Mouse (Mus musculus): ENCODE results near the gene Tctn1. TPM values are rescaled to one million over a fixed set of nuclear protein-coding genes. Genes with fewer than 3 reads are reported as not detected.
A peak's percentile ranks its signal among the peaks of the same experiment; 100 is the strongest.

Tctn1 gene
- total RNA-seq, 2 experiments from 2014 or later = 2.4 to 3.0 TPM

GRCm38 (mm10) chr5:122251895-122252606, 12.2 kb downstream of the Tctn1 start:
- intact Hi-C loops (cut with DNase I; ENCODE audit: low total_unique reads) = no loop called here
- DNase-seq = no peak

GRCm38 (mm10) chr5:122249281-122249680, 15.0 kb downstream of the Tctn1 start:
- no peak for DNase-seq
- intact Hi-C loops (cut with DNase I; ENCODE audit: low total_unique reads) = loop anchor here (5.0 kb wide), 1 partner anchor 117 kb away; no protein-coding TSS in a partner anchor

GRCm38 (mm10) chr5:122247934-122248333, 16.3 kb downstream of the Tctn1 start:
- intact Hi-C loops (cut with DNase I; ENCODE audit: low total_unique reads) = loop anchor here (5.0 kb wide), 1 partner anchor 116 kb away; no protein-coding TSS in a partner anchor
- no peak for DNase-seq

GRCm38 (mm10) chr5:122247529-122247928, 16.7 kb downstream of the Tctn1 start:
- intact Hi-C loops (cut with DNase I; ENCODE audit: low total_unique reads) = loop anchor here (5.0 kb wide), 1 partner anchor 115 kb away; no protein-coding TSS in a partner anchor
- no peak for DNase-seq

DNA sequence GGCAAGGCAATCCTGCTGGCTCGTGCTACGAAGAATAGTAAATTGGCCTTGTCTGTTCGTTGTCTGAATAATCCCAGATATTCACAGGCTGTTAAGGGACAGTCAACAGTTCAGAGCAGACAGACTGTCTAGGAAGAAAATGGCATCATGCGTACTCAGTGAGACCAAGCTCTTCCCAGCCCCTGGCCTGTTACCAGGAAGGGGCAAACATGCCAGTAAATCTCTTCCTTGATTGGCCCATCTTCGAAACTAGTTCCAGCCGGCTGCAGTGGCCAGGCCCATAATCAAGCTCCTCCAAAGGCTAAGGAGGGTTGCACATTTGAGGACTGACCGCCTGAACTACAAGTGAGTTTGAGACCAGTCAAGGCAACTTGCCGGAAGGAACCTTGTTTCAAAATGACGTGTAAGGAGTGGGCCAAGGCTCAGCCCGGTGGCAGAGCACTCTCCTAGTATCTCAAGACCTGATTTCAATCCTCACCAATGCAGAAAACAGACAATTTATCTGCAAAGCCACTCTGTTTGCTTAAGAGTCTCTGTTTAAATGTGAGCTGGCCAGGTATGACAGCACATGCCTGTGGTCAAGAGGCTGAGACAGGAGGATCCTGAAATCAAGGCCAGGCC, 17.6 kb downstream of the Tctn1 start:
- intact Hi-C loops (cut with DNase I; ENCODE audit: low total_unique reads) = loop anchor here (5.0 kb wide), 1 partner anchor 114 kb away; no protein-coding TSS in a partner anchor

GRCm38 (mm10) chr5:122245186-122245585, 19.1 kb downstream of the Tctn1 start:
- DNase-seq = no peak
- intact Hi-C loops (cut with DNase I; ENCODE audit: low total_unique reads) = loop anchor here (5.0 kb wide), 1 partner anchor 113 kb away; no protein-coding TSS in a partner anchor

More for the DNA sequence above, 17.6 kb downstream of the Tctn1 start:
- DNase-seq = no peak

GRCm38 (mm10) chr5:122243781-122244523, 20.3 kb downstream of the Tctn1 start:
- DNase-seq = no peak
- intact Hi-C loops (cut with DNase I; ENCODE audit: low total_unique reads) = no loop called here

DNA sequence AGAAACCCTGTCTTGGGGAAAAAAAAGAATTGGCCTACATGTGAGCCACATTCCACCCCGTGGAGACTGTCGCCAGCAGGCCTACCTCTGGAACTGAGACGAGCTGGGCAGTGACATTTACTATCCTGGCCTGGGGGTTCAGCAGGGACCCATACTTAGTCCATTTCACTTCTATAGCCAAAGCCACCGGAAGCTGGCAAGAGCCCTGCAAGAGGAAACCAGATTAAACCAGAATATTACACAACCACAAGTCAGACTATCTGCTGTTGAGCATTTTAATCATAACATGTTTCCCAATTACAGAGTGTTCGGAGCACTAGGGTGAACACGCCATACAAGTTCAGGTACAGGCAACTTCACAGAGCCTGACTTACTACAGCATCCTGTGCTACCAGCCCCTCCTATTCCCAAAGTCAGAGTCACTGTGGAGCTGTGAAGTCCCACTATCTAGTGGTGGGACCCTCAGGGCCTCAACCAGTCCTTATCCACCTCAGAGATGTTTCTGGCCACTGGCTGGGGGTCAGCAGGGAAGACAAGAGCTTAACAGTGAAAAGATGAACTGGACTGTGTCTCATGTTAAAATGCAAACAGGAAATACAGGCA, 21.6 kb downstream of the Tctn1 start:
- no peak for DNase-seq
- intact Hi-C loops (cut with DNase I; ENCODE audit: low total_unique reads) = no loop called here

DNA sequence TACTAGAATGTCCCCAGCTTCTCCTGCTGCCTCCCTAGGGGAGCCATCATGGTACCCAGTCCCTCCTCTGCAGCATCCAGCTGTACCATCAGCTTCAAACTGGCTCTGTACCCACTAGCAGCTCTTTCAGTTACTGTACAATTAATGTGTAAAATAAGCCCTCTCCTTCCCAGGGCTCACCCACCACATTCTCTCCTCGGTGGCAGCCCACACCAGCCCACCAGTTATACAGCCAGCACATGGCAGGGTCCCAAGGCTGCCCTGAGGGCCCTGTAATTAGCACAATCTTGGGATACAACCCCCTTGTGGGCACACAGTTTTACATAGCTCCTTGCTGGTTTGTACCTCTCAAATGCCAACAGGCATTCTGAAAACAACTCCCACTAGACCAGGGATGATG, 23.3 kb downstream of the Tctn1 start:
- intact Hi-C loops (cut with DNase I; ENCODE audit: low total_unique reads) = no loop called here
- DNase-seq = no peak

DNA sequence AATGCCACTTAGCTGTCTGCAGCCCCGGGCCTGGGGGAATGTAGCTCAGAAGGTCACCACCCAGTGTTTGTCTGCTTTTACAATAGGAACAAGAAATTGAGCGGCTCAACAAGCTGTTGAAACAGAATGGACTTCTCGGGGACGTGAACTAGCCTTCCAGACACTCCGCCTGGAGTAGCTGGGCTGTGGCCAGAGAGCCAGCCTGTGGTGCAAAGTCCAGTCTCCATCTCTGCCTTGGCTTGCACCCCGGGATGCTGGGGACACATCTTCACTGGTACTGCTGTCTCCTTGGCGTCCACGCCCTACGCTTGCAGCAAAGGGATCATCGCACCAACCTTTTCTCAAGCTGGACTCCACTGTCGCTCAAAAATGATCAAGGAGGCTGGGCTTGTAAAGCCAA, 23.7 kb downstream of the Tctn1 start:
- no peak for DNase-seq
- intact Hi-C loops (cut with DNase I; ENCODE audit: low total_unique reads) = no loop called here

GRCm38 (mm10) chr5:122239618-122240017, 24.6 kb downstream of the Tctn1 start:
- intact Hi-C loops (cut with DNase I; ENCODE audit: low total_unique reads) = no loop called here
- DNase-seq = no peak

GRCm38 (mm10) chr5:122237200-122237599, 27.1 kb downstream of the Tctn1 start:
- no peak for DNase-seq
- intact Hi-C loops (cut with DNase I; ENCODE audit: low total_unique reads) = no loop called here

DNA sequence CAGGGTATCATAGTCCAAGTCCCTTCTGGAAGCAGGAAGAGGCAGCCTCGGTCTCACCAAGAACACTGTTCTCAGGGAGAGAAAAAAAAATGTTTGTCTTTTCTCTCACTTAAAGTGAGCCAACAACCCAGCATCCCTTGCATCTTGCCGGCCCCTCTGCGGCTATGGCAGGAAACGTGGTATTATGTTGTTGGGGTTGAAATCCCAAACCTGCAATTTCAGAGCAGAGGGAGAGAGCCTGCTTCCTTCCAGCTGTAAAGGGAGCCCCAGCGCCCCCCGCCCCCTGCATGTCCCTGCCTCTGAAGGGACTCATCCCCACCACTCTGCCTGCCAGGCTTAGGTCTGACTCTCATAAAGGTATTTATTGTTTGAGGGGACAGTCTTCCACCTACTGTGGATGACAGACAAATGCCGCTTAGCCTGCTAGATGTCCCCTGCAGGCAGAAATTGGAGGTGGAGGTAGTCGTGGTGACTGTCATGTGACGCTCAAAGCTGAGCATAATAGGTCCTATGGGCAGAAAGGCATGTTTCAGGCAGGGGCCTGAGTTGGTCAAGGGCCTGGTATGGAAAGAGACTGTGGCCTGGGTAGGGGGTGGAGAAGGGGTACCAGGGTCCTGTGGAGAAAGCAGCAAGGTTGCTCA, 28.9 kb downstream of the Tctn1 start:
- intact Hi-C loops (cut with DNase I; ENCODE audit: low total_unique reads) = no loop called here
- DNase-seq = no peak

- no peak for DNase-seq
- intact Hi-C loops (cut with DNase I; ENCODE audit: low total_unique reads) = no loop called here
Observed at GRCm38 (mm10) chr5:122234319-122235195, 29.7 kb downstream of the Tctn1 start.

GRCm38 (mm10) chr5:122233695-122234094, 30.6 kb downstream of the Tctn1 start:
- DNase-seq = peak; percentile 51
- intact Hi-C loops (cut with DNase I; ENCODE audit: low total_unique reads) = no loop called here

GRCm38 (mm10) chr5:122233077-122233581, 31.1 kb downstream of the Tctn1 start:
- no peak for DNase-seq
- intact Hi-C loops (cut with DNase I; ENCODE audit: low total_unique reads) = no loop called here

- intact Hi-C loops (cut with DNase I; ENCODE audit: low total_unique reads) = no loop called here
- no peak for DNase-seq
Observed at GRCm38 (mm10) chr5:122232004-122232403, 32.3 kb downstream of the Tctn1 start.

DNA sequence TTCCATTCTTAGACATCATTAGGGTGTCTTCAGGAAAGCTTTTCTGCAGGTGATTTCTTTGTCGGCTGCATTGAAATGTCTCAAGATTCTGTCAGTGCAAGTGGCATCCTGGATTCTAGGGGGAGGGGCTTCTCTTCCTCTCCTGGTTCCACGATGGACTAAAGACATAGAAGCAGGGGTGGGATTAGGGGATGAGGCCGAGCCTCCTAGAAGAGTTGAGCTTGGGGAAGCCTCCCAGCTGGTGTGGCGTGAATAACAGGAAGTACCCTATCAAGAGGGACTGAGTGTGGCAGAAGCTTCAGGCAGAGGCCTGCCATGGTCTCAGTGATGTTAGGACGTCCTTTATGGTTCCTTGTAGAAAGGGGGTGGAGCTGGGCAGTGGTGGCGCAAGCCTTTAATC, 32.8 kb downstream of the Tctn1 start:
- intact Hi-C loops (cut with DNase I; ENCODE audit: low total_unique reads) = no loop called here
- no peak for DNase-seq

Data from gastrocnemius, postnatal 14 days (tissue).